In the genomic region with DNA sequence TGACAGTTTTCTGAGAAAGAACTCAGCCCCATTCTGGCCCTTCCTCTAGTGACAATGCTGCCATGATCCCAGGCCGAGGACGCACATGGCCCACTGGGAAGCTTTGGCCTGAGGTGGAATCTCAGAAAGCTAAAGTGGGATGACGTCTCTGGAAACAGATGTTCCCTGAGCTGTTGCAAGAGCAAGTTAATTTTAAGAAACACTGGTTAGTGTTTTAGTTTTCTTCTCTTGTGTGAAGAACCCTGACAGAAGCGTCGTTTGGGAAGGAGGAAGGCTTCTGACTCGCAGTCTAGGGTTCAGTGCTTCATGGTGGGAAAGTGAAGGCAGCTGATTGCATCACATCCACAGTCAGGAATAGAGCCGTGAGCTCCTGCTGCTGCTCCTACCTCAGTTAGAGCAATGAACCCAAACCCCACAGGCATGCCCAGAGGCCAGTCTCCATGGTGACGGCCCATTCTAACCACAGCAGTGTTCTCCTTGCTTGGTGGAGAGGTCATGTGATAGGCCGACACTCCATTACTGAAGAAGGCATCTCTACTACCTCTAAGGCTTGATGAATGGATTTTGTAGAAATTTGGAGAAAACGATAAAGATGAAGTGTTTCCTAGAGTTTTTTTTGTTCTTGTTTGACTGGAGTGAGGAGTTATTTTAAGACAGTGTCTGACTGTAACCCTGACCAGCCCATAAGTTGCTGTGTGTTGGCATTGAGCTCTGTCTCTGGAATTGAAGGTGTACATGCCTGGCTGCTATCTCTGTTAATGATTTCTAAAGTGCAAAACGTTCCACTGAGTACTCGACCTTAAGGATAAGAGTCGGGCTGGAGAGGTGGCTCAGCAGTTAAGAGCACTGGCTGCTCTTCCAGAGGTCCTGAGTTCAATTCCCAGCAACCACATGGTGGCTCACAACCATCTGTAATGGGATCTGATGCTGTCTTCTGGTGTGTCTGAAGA, we compare ENCODE assay signal across 13 mouse cellular contexts. TPM values are rescaled to one million over a fixed set of nuclear protein-coding genes. Genes with fewer than 3 reads are reported as not detected.
DNase-seq lines count a peak whose midpoint lies in the region; ATAC-seq and TF ChIP-seq lines count a peak whose summit lies in the region.
"Had no signal": no experiment of that assay in that cellular context is flagged by ENCODE, and none has a peak within 500 bp of the region (broad histone marks: within the 10 kb centered on the region; RNA-seq: fewer than 3 reads in every experiment).

No protein-coding gene starts in this region.

- peak; percentile 10 for DNase-seq in embryo, embryonic 11 days
- no peak for DNase-seq in embryo, embryonic 9.5 days (ENCODE audit: extremely low spot score)
- no peak for DNase-seq in lung, postnatal 10 days
- DNase-seq in kidney, adult 2 months = peak; percentile 39
- DNase-seq in left cerebral cortex, postnatal 4 days = no peak
- DNase-seq: B cell, adult 2 months; cerebellum, adult 8-10 months; right cerebral cortex, adult 18-20 months had no signal

- intact Hi-C loops in left cerebral cortex, postnatal 4 days (cut with DNase I) = loop anchor here (5.0 to 10.0 kb wide), 2 partner anchors 676 to 719 kb away; no protein-coding TSS in a partner anchor

- H3K4me2 ChIP-seq in lung, embryonic 16.5 days (ENCODE audit: low read depth, low read length) = no peak overlapping the region
- H3K4me2 ChIP-seq in midbrain, embryonic 16.5 days (ENCODE audit: low read length) = no peak overlapping the region
- H3K4me2 ChIP-seq: heart, embryonic 15.5 days had no signal

- peak; percentile 70 for ATAC-seq in lung, embryonic 16.5 days (ENCODE audit: low read depth)
- peak; percentile 69; the same call in 1 of the 2 replicates for ATAC-seq in midbrain, embryonic 16.5 days
- no peak for ATAC-seq in CD4-positive, CD25-positive, alpha-beta regulatory T cell, adult 4 months

- no peak for TF ChIP-seq POLR2A in kidney, adult 2 months (IDR thresholded peaks at IDR 0.05; ENCODE audit: low read depth, low read length)

- no peak overlapping the region for H3K27ac ChIP-seq in lung, embryonic 16.5 days (ENCODE audit: low read length)
- H3K27ac ChIP-seq in kidney, adult 2 months (ENCODE audit: insufficient read depth, low read depth, low read length) = peak overlapping the region; percentile 8; the same call in 1 of the 2 replicates
- no peak overlapping the region for H3K27ac ChIP-seq in midbrain, embryonic 16.5 days (ENCODE audit: low read length)
- H3K27ac ChIP-seq: heart, embryonic 15.5 days had no signal

- no peak overlapping the region for H3K4me3 ChIP-seq in lung, embryonic 16.5 days (ENCODE audit: low read length)
- H3K4me3 ChIP-seq in kidney, adult 2 months (ENCODE audit: insufficient read depth, low read depth, low read length) = no peak overlapping the region
- no peak overlapping the region for H3K4me3 ChIP-seq in midbrain, embryonic 16.5 days (ENCODE audit: low read depth, low read length)
- H3K4me3 ChIP-seq: erythroblast, embryonic 14.5 days; heart, embryonic 15.5 days had no signal

- TF ChIP-seq CTCF in kidney, adult 2 months (conservative IDR thresholded peaks at IDR 0.05; ENCODE audit: insufficient read depth, insufficient read length, low read depth, low read length) = no peak

- no peaks in the 10 kb centered on the region for H3K27me3 ChIP-seq in lung, embryonic 16.5 days (ENCODE audit: control insufficient read depth, insufficient read depth, low read depth, low read length)
- no peaks in the 10 kb centered on the region for H3K27me3 ChIP-seq in kidney, adult 2 months (replicated peaks; ENCODE audit: control insufficient read depth, insufficient read depth, low read length)
- H3K27me3 ChIP-seq in midbrain, embryonic 16.5 days (ENCODE audit: control insufficient read depth, insufficient read depth, low read depth, low read length) = no peaks in the 10 kb centered on the region
- H3K27me3 ChIP-seq: heart, embryonic 15.5 days had no signal

- no peak overlapping the region for H3K9ac ChIP-seq in lung, embryonic 16.5 days (ENCODE audit: low read length)
- no peak overlapping the region for H3K9ac ChIP-seq in midbrain, embryonic 16.5 days (ENCODE audit: low read depth, low read length)
- H3K9ac ChIP-seq: heart, embryonic 15.5 days had no signal

- WGBS in lung, embryonic 16.5 days = 56% methylated on average over 13 of the region's 13 CpGs
- 58% methylated on average over 13 of the region's 13 CpGs for WGBS in kidney, adult 2 months
- 70% methylated on average over 13 of the region's 13 CpGs for WGBS in midbrain, embryonic 16.5 days

- no peaks in the 10 kb centered on the region for H3K9me3 ChIP-seq in lung, embryonic 16.5 days (ENCODE audit: control insufficient read depth, low read length)
- H3K9me3 ChIP-seq in midbrain, embryonic 16.5 days (replicated peaks; ENCODE audit: control insufficient read depth, low read length, poor library complexity, severe bottlenecking) = no peaks in the 10 kb centered on the region
- H3K9me3 ChIP-seq: heart, embryonic 15.5 days had no signal

- H3K4me1 ChIP-seq in lung, embryonic 16.5 days (replicated peaks; ENCODE audit: control insufficient read depth, insufficient read depth, low read length) = peaks cover 6% of the 10 kb centered on the region
- peaks cover 10% of the 10 kb centered on the region for H3K4me1 ChIP-seq in kidney, adult 2 months (ENCODE audit: control insufficient read depth, insufficient read depth, low read length)
- H3K4me1 ChIP-seq in midbrain, embryonic 16.5 days (ENCODE audit: control insufficient read depth, insufficient read depth, low read length) = peaks cover 2% of the 10 kb centered on the region; the same call in 1 of the 2 replicates

- H3K36me3 ChIP-seq in lung, embryonic 16.5 days (ENCODE audit: control insufficient read depth, insufficient read depth, low read length) = no peaks in the 10 kb centered on the region
- no peaks in the 10 kb centered on the region for H3K36me3 ChIP-seq in kidney, adult 2 months (ENCODE audit: control insufficient read depth, insufficient read depth, low read length)
- H3K36me3 ChIP-seq in midbrain, embryonic 16.5 days (ENCODE audit: control insufficient read depth, insufficient read depth, low read length) = no peaks in the 10 kb centered on the region

RNA-seq across cellular contexts. Expression of gene Atg5, which starts 57.7 kb away (rescaled TPM):
- polyA plus RNA-seq in lung, embryonic 16.5 days (2015; fragmentation: Nextera tagmentation; extraction: Ambion mirVana) = 44.7 and 50.3 TPM in 2 replicates
- 11.6 and 13.5 TPM in 2 replicates for polyA plus RNA-seq in kidney, adult 2 months (2012; rRNA removed)
- 44.4 and 44.6 TPM in 2 replicates for polyA plus RNA-seq in midbrain, embryonic 16.5 days (2015; fragmentation: Nextera tagmentation; extraction: Ambion mirVana)
- total RNA-seq in left cerebral cortex, postnatal 4 days (2021) = 10 to 100 TPM; 20.1 to 25.2 TPM
- 10 to 100 TPM; 54.0 to 68.1 TPM for polyA plus RNA-seq in CD4-positive, CD25-positive, alpha-beta regulatory T cell, adult 4 months (2017; shearing (Covaris generic))

Comparison
In these comparisons a context has a peak if more than half of its experiments do, and no peak if none do; other contexts are left out.
1. DNase-seq: peak in embryo, embryonic 11 days (single experiment) and kidney, adult 2 months (single experiment); none in embryo, embryonic 9.5 days (single experiment), lung, postnatal 10 days (single experiment) and left cerebral cortex, postnatal 4 days (single experiment).